Mouse (Mus musculus): ENCODE measurements at regions not wholly inside any gene's neighbourhood (a gene's known extent, or its start where the extent isn't known, plus 50 kb on each side); places are given as distances from the start of the nearest gene placed in this dataset.

GRCm38 (mm10) chr6:67129626-67130025 lies 92.4 kb upstream of the Gadd45a start:
- H3K4me1 ChIP-seq (replicated peaks): no peaks in the 10 kb centered on the region
- no peak overlapping the region for H3K9ac ChIP-seq
- no peaks in the 10 kb centered on the region for H3K36me3 ChIP-seq (replicated peaks)
- H3K4me2 ChIP-seq: no peak overlapping the region
- ATAC-seq (ENCODE audit: insufficient read depth): no peak
- H3K9me3 ChIP-seq (replicated peaks): no peaks in the 10 kb centered on the region
- H3K27ac ChIP-seq (replicated peaks): no peak overlapping the region
- H3K27me3 ChIP-seq: peaks cover 8% of the 10 kb centered on the region
- H3K4me3 ChIP-seq (replicated peaks): no peak overlapping the region
- 62% methylated on average over 10 of the region's 10 CpGs for WGBS (ENCODE audit: insufficient replicate concordance)

- H3K4me3 ChIP-seq (replicated peaks): no peak overlapping the region
- H3K9ac ChIP-seq: no peak overlapping the region
- no peaks in the 10 kb centered on the region for H3K4me1 ChIP-seq (replicated peaks)
- H3K36me3 ChIP-seq (replicated peaks): no peaks in the 10 kb centered on the region
- H3K4me2 ChIP-seq: no peak overlapping the region
- H3K9me3 ChIP-seq (replicated peaks): no peaks in the 10 kb centered on the region
- no peak for ATAC-seq (ENCODE audit: insufficient read depth)
- peaks cover 8% of the 10 kb centered on the region for H3K27me3 ChIP-seq
- 28% methylated on average over 16 of the region's 16 CpGs for WGBS (ENCODE audit: insufficient replicate concordance)
- H3K27ac ChIP-seq (replicated peaks): no peak overlapping the region
These were observed 91.5 kb upstream of the Gadd45a start for GRCm38 (mm10) chr6:67128503-67129463.

- Histone ChIP-seq H3K27ac (replicated peaks) (no peak overlapping the region), H3K4me2 (no peak overlapping the region), H3K4me3 (replicated peaks) (no peak overlapping the region), H3K4me1 (replicated peaks) (no peaks in the 10 kb centered on the region), H3K36me3 (replicated peaks) (no peaks in the 10 kb centered on the region), H3K9me3 (replicated peaks) (no peaks in the 10 kb centered on the region), H3K27me3 (peaks cover 8% of the 10 kb centered on the region), H3K9ac (no peak overlapping the region)
- ATAC-seq (ENCODE audit: insufficient read depth): no peak
- 54% methylated on average over 4 of the region's 4 CpGs for WGBS (ENCODE audit: insufficient replicate concordance)
These were observed 90.5 kb upstream of the Gadd45a start for GRCm38 (mm10) chr6:67127727-67128126.

GRCm38 (mm10) chr6:67125715-67126312 lies 88.6 kb upstream of the Gadd45a start:
- WGBS (ENCODE audit: insufficient replicate concordance): 67% methylated on average over 7 of the region's 7 CpGs
- ATAC-seq (ENCODE audit: insufficient read depth): no peak

GRCm38 (mm10) chr6:67124089-67124488 lies 86.8 kb upstream of the Gadd45a start:
- H3K9ac ChIP-seq: no peak overlapping the region
- H3K9me3 ChIP-seq (replicated peaks): no peaks in the 10 kb centered on the region
- no peak overlapping the region for H3K27ac ChIP-seq (replicated peaks)
- no peak for ATAC-seq (ENCODE audit: insufficient read depth)
- H3K4me3 ChIP-seq (replicated peaks): no peak overlapping the region
- H3K4me1 ChIP-seq (replicated peaks): no peaks in the 10 kb centered on the region
- no peaks in the 10 kb centered on the region for H3K36me3 ChIP-seq (replicated peaks)
- no peak overlapping the region for H3K4me2 ChIP-seq
- peaks cover 8% of the 10 kb centered on the region for H3K27me3 ChIP-seq
- 26% methylated on average over 2 of the region's 2 CpGs for WGBS (ENCODE audit: insufficient replicate concordance)

More at GRCm38 (mm10) chr6:67125715-67126312, 88.6 kb upstream of the Gadd45a start:
- Histone ChIP-seq H3K27me3 (peaks cover 8% of the 10 kb centered on the region), H3K4me2 (no peak overlapping the region), H3K9ac (no peak overlapping the region), H3K4me3 (replicated peaks) (no peak overlapping the region), H3K36me3 (replicated peaks) (no peaks in the 10 kb centered on the region), H3K9me3 (replicated peaks) (no peaks in the 10 kb centered on the region), H3K4me1 (replicated peaks) (no peaks in the 10 kb centered on the region), H3K27ac (replicated peaks) (no peak overlapping the region)

GRCm38 (mm10) chr6:67123071-67123470 lies 85.8 kb upstream of the Gadd45a start:
- no peak for ATAC-seq (ENCODE audit: insufficient read depth)
- WGBS (ENCODE audit: insufficient replicate concordance): 68% methylated on average over 4 of the region's 4 CpGs
- Histone ChIP-seq H3K27ac (replicated peaks) (no peak overlapping the region), H3K9me3 (replicated peaks) (no peaks in the 10 kb centered on the region), H3K4me1 (replicated peaks) (no peaks in the 10 kb centered on the region), H3K9ac (no peak overlapping the region), H3K36me3 (replicated peaks) (no peaks in the 10 kb centered on the region), H3K27me3 (no peaks in the 10 kb centered on the region), H3K4me3 (replicated peaks) (no peak overlapping the region), H3K4me2 (no peak overlapping the region)

GRCm38 (mm10) chr6:67116306-67116705 lies 79.0 kb upstream of the Gadd45a start:
- Histone ChIP-seq H3K27ac (replicated peaks) (no peak overlapping the region), H3K9me3 (replicated peaks) (no peaks in the 10 kb centered on the region), H3K4me1 (replicated peaks) (peaks cover 22% of the 10 kb centered on the region; the same call in 1 of the 2 replicates), H3K27me3 (peaks cover 21% of the 10 kb centered on the region), H3K9ac (no peak overlapping the region), H3K4me2 (no peak overlapping the region), H3K4me3 (replicated peaks) (no peak overlapping the region), H3K36me3 (replicated peaks) (no peaks in the 10 kb centered on the region)
- no peak for ATAC-seq (ENCODE audit: insufficient read depth)
- 60% methylated on average over 3 of the region's 3 CpGs for WGBS (ENCODE audit: insufficient replicate concordance)

- Histone ChIP-seq H3K4me3 (replicated peaks) (no peak overlapping the region), H3K4me1 (replicated peaks) (peaks cover 22% of the 10 kb centered on the region; the same call in 1 of the 2 replicates), H3K36me3 (replicated peaks) (no peaks in the 10 kb centered on the region), H3K27ac (replicated peaks) (no peak overlapping the region), H3K9ac (no peak overlapping the region), H3K4me2 (no peak overlapping the region), H3K9me3 (replicated peaks) (no peaks in the 10 kb centered on the region), H3K27me3 (peaks cover 21% of the 10 kb centered on the region)
- ATAC-seq (ENCODE audit: insufficient read depth): no peak
- WGBS (ENCODE audit: insufficient replicate concordance): 20% methylated on average over 1 of the region's 1 CpGs
These were observed 78.4 kb upstream of the Gadd45a start for GRCm38 (mm10) chr6:67115505-67116303.

GRCm38 (mm10) chr6:67114753-67115152 lies 77.5 kb upstream of the Gadd45a start:
- H3K4me3 ChIP-seq (replicated peaks): no peak overlapping the region
- 61% methylated on average over 4 of the region's 4 CpGs for WGBS (ENCODE audit: insufficient replicate concordance)

GRCm38 (mm10) chr6:67113686-67114278 lies 76.5 kb upstream of the Gadd45a start:
- Histone ChIP-seq H3K4me2 (peak overlapping the region; percentile 52), H3K9ac (no peak overlapping the region), H3K27me3 (peaks cover 21% of the 10 kb centered on the region), H3K4me3 (replicated peaks) (peak overlapping the region; percentile 23), H3K27ac (replicated peaks) (no peak overlapping the region), H3K4me1 (replicated peaks) (peaks cover 22% of the 10 kb centered on the region; the same call in 1 of the 2 replicates), H3K36me3 (replicated peaks) (no peaks in the 10 kb centered on the region), H3K9me3 (replicated peaks) (no peaks in the 10 kb centered on the region)
- ATAC-seq (ENCODE audit: insufficient read depth): peak; percentile 40; the same call in 1 of the 2 replicates
- WGBS (ENCODE audit: insufficient replicate concordance): 21% methylated on average over 26 of the region's 26 CpGs

More at GRCm38 (mm10) chr6:67114753-67115152, 77.5 kb upstream of the Gadd45a start:
- ATAC-seq (ENCODE audit: insufficient read depth): no peak
- Histone ChIP-seq H3K4me1 (replicated peaks) (peaks cover 22% of the 10 kb centered on the region; the same call in 1 of the 2 replicates), H3K36me3 (replicated peaks) (no peaks in the 10 kb centered on the region), H3K9ac (no peak overlapping the region), H3K27me3 (peaks cover 21% of the 10 kb centered on the region), H3K27ac (replicated peaks) (no peak overlapping the region), H3K9me3 (replicated peaks) (no peaks in the 10 kb centered on the region), H3K4me2 (no peak overlapping the region)
